Mouse (Mus musculus) ES-E14 (cell line): Measurements from ENCODE around the gene Thra.

Experiments used
- CHD2 ChIP-seq: IDR thresholded peaks from 2 replicates; pipeline ENCODE4 v1.6.1; 2014; ENCODE audit warnings: mild to moderate bottlenecking, low read depth, low read length, inconsistent platforms
- ZC3H11A ChIP-seq: IDR thresholded peaks from 2 replicates; pipeline ENCODE4 v1.6.1; 2012; ENCODE audit warnings: low read depth, mild to moderate bottlenecking, inconsistent platforms, low read length, borderline replicate concordance

DNA sequence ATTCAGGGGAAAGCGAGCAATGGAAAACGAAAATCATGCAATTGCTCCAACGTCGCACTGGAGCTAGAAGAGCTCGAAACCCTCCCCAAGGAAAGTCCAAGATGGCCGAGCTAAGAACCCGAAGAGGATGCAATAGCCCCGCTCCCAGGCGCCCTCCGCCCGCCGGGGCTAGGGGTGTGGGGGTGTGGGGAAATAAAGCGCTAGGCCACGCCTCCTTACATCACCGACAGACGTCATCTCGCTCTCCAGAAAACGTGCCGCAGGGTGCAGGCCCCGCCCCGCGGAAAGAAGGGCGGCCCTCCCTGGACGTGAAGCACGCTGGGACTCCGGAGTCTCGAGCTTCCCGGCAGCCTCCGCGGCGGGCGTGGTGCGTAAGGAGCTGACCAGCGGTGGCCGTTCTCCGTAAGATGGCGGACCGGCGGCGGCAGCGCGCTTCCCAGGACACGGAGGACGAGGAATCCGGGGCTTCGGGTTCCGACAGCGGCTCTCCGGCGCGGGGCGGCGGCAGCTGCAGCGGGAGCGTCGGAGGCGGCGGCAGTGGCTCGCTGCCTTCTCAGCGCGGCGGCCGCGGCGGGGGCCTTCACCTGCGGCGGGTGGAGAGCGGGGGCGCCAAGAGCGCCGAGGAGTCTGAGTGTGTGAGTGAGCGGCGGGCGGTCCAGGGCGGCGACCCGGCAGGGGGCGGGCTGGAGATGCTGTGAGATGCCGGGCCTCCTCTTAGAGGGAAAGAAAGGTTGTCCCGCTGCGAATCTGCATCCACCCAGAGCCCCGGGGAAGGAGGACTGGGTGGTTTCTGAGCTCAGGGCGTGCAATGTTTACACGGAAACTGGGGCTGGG is 69.2 kb downstream of the Thra start:
- TF ChIP-seq CHD2 = no peak
- no peak for TF ChIP-seq ZC3H11A
